Mouse (Mus musculus) neural tube, embryonic 14.5 days (tissue): ENCODE data around the gene Rbbp4. TPM values are rescaled to one million over a fixed set of nuclear protein-coding genes. Genes with fewer than 3 reads are reported as not detected.

Experiments
- ATAC-seq: fragments of 200-750 bp; cut with Nextera tagmentation; 2 replicates; pipeline ENCODE4 v1.8.0; 2017; ENCODE audit warnings: low read depth, mild to moderate bottlenecking, moderate TSS enrichment, moderate library complexity
- H3K27ac ChIP-seq: fragments of 300-500 bp; sonication (generic); 2 replicates; pipeline ENCODE4 v1.5.1; 2014; ENCODE audit warnings: low read depth, mild to moderate bottlenecking, control low read depth, low read length, moderate library complexity, mixed read lengths
- H3K27me3 ChIP-seq: fragments of 300-500 bp; sonication (generic); 2 replicates; pipeline ENCODE4 v1.6.1; 2014; ENCODE audit warnings: low read length; ENCODE audit not compliant: control insufficient read depth, insufficient read depth
- H3K36me3 ChIP-seq: fragments of 300-500 bp; sonication (generic); 2 replicates; pipeline ENCODE4 v1.6.1; 2014; ENCODE audit warnings: low read length, mixed read lengths; ENCODE audit not compliant: control insufficient read depth, insufficient read depth
- H3K4me1 ChIP-seq: fragments of 300-500 bp; sonication (generic); 2 replicates; pipeline ENCODE4 v1.6.1; 2014; ENCODE audit warnings: low read length; ENCODE audit not compliant: control insufficient read depth, insufficient read depth
- H3K4me2 ChIP-seq: fragments of 300-500 bp; sonication (generic); 2 replicates; pipeline ENCODE4 v1.6.1; 2014; ENCODE audit warnings: mild to moderate bottlenecking, low read depth, low read length, control low read depth
- H3K4me3 ChIP-seq: fragments of 300-500 bp; sonication (generic); 2 replicates; pipeline ENCODE4 v1.5.1; 2014; ENCODE audit warnings: low read depth, low read length, control low read depth, mixed read lengths
- H3K9ac ChIP-seq: fragments of 300-500 bp; sonication (generic); replicated peaks from 2 replicates; pipeline ENCODE4 v1.6.1; 2014; ENCODE audit warnings: low read depth, mild to moderate bottlenecking, control low read depth, low read length, mixed read lengths
- H3K9me3 ChIP-seq: fragments of 300-500 bp; sonication (generic); 2 replicates; pipeline ENCODE4 v1.6.1; 2016; ENCODE audit warnings: low read length; ENCODE audit not compliant: control insufficient read depth
- WGBS: fragments of 180-500 bp; shearing (Covaris S2); extraction: QIAGEN DNeasy Blood & Tissue Kit; methylation state at CpG from one replicate; pipeline ENCODE4 v1.1.7; 2014; 5-methylcytosine and 5-hydroxymethylcytosine counted together
- polyA plus RNA-seq: library from polyadenylated mRNA; unstranded; fragments of >200 nt; fragmentation: Nextera tagmentation; extraction: Ambion mirVana; gene quantifications from 2 replicates; pipeline ENCODE4 v1.2.1, GENCODE M21; 2014

Gene Rbbp4
- polyA plus RNA-seq, 1 experiment from 2014 or later: 231 TPM

GRCm38 (mm10) chr4:129341888-129342287, 6.7 kb upstream of the Rbbp4 start:
- WGBS: 89% methylated on average over 1 of the region's 1 CpGs
- Histone ChIP-seq H3K4me3 (no peak overlapping the region), H3K27ac (no peak overlapping the region), H3K4me1 (no peaks in the 10 kb centered on the region), H3K9me3 (no peaks in the 10 kb centered on the region), H3K9ac (no peak overlapping the region), H3K4me2 (no peak overlapping the region), H3K36me3 (peaks cover 9% of the 10 kb centered on the region; the same call in 1 of the 2 replicates), H3K27me3 (no peaks in the 10 kb centered on the region)
- no peak for ATAC-seq

GRCm38 (mm10) chr4:129339743-129340142, 4.6 kb upstream of the Rbbp4 start:
- Histone ChIP-seq H3K4me2 (no peak overlapping the region), H3K36me3 (peaks cover 9% of the 10 kb centered on the region; the same call in 1 of the 2 replicates), H3K4me3 (no peak overlapping the region), H3K9ac (no peak overlapping the region), H3K9me3 (no peaks in the 10 kb centered on the region), H3K27ac (no peak overlapping the region), H3K4me1 (no peaks in the 10 kb centered on the region), H3K27me3 (no peaks in the 10 kb centered on the region)
- 100% methylated on average over 3 of the region's 3 CpGs for WGBS
- ATAC-seq: no peak

- H3K9ac ChIP-seq: peak overlapping the region; percentile 66
- no peaks in the 10 kb centered on the region for H3K36me3 ChIP-seq
- H3K4me3 ChIP-seq: peak overlapping the region; percentile 95
- peak overlapping the region; percentile 98 for H3K27ac ChIP-seq
- no peak for ATAC-seq
- WGBS: 53% methylated on average over 14 of the region's 14 CpGs
- peak overlapping the region; percentile 86 for H3K4me2 ChIP-seq
- H3K27me3 ChIP-seq: no peaks in the 10 kb centered on the region
- no peaks in the 10 kb centered on the region for H3K9me3 ChIP-seq
- H3K4me1 ChIP-seq: peaks cover 17% of the 10 kb centered on the region
Measured at GRCm38 (mm10) chr4:129336291-129336690, 1.1 kb upstream of the Rbbp4 start.

GRCm38 (mm10) chr4:129334677-129335215, 424 bp downstream of the Rbbp4 start:
- Histone ChIP-seq H3K4me2 (peak overlapping the region; percentile 58), H3K36me3 (peaks cover 6% of the 10 kb centered on the region; the same call in 1 of the 2 replicates), H3K4me1 (peaks cover 19% of the 10 kb centered on the region), H3K4me3 (peak overlapping the region; percentile 95), H3K27ac (peak overlapping the region; percentile 94), H3K9ac (peak overlapping the region; percentile 92), H3K27me3 (no peaks in the 10 kb centered on the region), H3K9me3 (no peaks in the 10 kb centered on the region)
- under 1% methylated on average over 62 of the region's 62 CpGs for WGBS
- ATAC-seq: no peak

- 0 out of 2 replicates have a peak overlapping the region, but pooled peaks have one; percentile 4 for H3K4me3 ChIP-seq
- WGBS: 21% methylated on average over 1 of the region's 1 CpGs
Measured at GRCm38 (mm10) chr4:129332846-129333245, 2.3 kb downstream of the Rbbp4 start.

GRCm38 (mm10) chr4:129326191-129326590, 9.0 kb downstream of the Rbbp4 start:
- peaks cover 45% of the 10 kb centered on the region for H3K36me3 ChIP-seq

More at GRCm38 (mm10) chr4:129332846-129333245, 2.3 kb downstream of the Rbbp4 start:
- peak overlapping the region; percentile 58 for H3K4me2 ChIP-seq
- H3K27ac ChIP-seq: no peak overlapping the region
- peaks cover 19% of the 10 kb centered on the region for H3K4me1 ChIP-seq
- peaks cover 16% of the 10 kb centered on the region for H3K36me3 ChIP-seq
- no peaks in the 10 kb centered on the region for H3K9me3 ChIP-seq
- no peaks in the 10 kb centered on the region for H3K27me3 ChIP-seq
- H3K9ac ChIP-seq: no peak overlapping the region
- ATAC-seq: no peak

GRCm38 (mm10) chr4:129324756-129325155, 10.4 kb downstream of the Rbbp4 start:
- Histone ChIP-seq H3K27me3 (no peaks in the 10 kb centered on the region), H3K9me3 (no peaks in the 10 kb centered on the region), H3K36me3 (peaks cover 52% of the 10 kb centered on the region), H3K4me3 (no peak overlapping the region), H3K27ac (no peak overlapping the region), H3K4me2 (no peak overlapping the region), H3K9ac (no peak overlapping the region), H3K4me1 (no peaks in the 10 kb centered on the region)
- no peak for ATAC-seq
- WGBS: 90% methylated on average over 1 of the region's 1 CpGs

More at GRCm38 (mm10) chr4:129326191-129326590, 9.0 kb downstream of the Rbbp4 start:
- 82% methylated on average over 1 of the region's 1 CpGs for WGBS
- H3K9ac ChIP-seq: no peak overlapping the region
- H3K4me1 ChIP-seq: 0 out of 2 replicates have a peak, but pooled peaks cover 1% of the 10 kb centered on the region
- H3K27me3 ChIP-seq: no peaks in the 10 kb centered on the region
- H3K9me3 ChIP-seq: no peaks in the 10 kb centered on the region
- no peak for ATAC-seq
- H3K4me2 ChIP-seq: no peak overlapping the region
- no peak overlapping the region for H3K27ac ChIP-seq
- H3K4me3 ChIP-seq: no peak overlapping the region

GRCm38 (mm10) chr4:129323491-129323890, 11.7 kb downstream of the Rbbp4 start:
- 97% methylated on average over 1 of the region's 1 CpGs for WGBS
- no peak overlapping the region for H3K4me2 ChIP-seq
- H3K4me1 ChIP-seq: no peaks in the 10 kb centered on the region
- ATAC-seq: no peak
- no peaks in the 10 kb centered on the region for H3K9me3 ChIP-seq
- H3K4me3 ChIP-seq: no peak overlapping the region
- no peak overlapping the region for H3K9ac ChIP-seq
- no peaks in the 10 kb centered on the region for H3K27me3 ChIP-seq
- H3K27ac ChIP-seq: no peak overlapping the region
- H3K36me3 ChIP-seq: peaks cover 55% of the 10 kb centered on the region

GRCm38 (mm10) chr4:129322042-129322441, 13.1 kb downstream of the Rbbp4 start:
- Histone ChIP-seq H3K36me3 (peaks cover 55% of the 10 kb centered on the region), H3K4me2 (no peak overlapping the region), H3K9ac (no peak overlapping the region), H3K4me3 (no peak overlapping the region), H3K27me3 (no peaks in the 10 kb centered on the region), H3K4me1 (no peaks in the 10 kb centered on the region), H3K27ac (no peak overlapping the region), H3K9me3 (no peaks in the 10 kb centered on the region)
- WGBS: 96% methylated on average over 5 of the region's 5 CpGs
- ATAC-seq: no peak
